Mouse (Mus musculus) cortical plate, adult 2 months (tissue): ENCODE measurements around the gene Camsap3. TPM values are rescaled to one million over a fixed set of nuclear protein-coding genes. Genes with fewer than 3 reads are reported as not detected.
A peak's percentile ranks its signal among the peaks of the same experiment; 100 is the strongest.
"Not testable (repeated sequence)": the region's sequence is repeated elsewhere in the genome, so short reads cannot be mapped to it uniquely, and the experiment has no call there.

Experiments
- H3K27ac ChIP-seq: fragments of 200-500 bp; 2 replicates; pipeline ENCODE4 v1.5.1; 2012; ENCODE audit warnings: low read length, control low read depth, inconsistent platforms; ENCODE audit not compliant: insufficient read depth
- H3K4me1 ChIP-seq: fragments of 200-500 bp; 2 replicates; pipeline ENCODE4 v1.6.1; 2011; ENCODE audit warnings: low read length; ENCODE audit not compliant: control insufficient read depth, insufficient read depth
- H3K4me3 ChIP-seq: fragments of 200-500 bp; 2 replicates; pipeline ENCODE4 v1.5.1; 2011; ENCODE audit warnings: mild to moderate bottlenecking, low read length, control low read depth; ENCODE audit not compliant: insufficient read depth
- CTCF ChIP-seq: fragments of 200-500 bp; IDR thresholded peaks from 2 replicates; pipeline ENCODE4 v1.5.1; 2011; ENCODE audit warnings: mild to moderate bottlenecking, control low read depth, low read length; ENCODE audit not compliant: insufficient read depth; ENCODE audit errors: extremely low read depth
- POLR2A ChIP-seq: fragments of 200-500 bp; IDR thresholded peaks from 2 replicates; pipeline ENCODE4 v1.6.1; 2011; ENCODE audit warnings: mild to moderate bottlenecking, low read length, control low read depth; ENCODE audit not compliant: insufficient read depth; ENCODE audit errors: extremely low read depth
- polyA plus RNA-seq: library from polyadenylated mRNA; depleted of rRNA; stranded (reverse); fragments of >200 nt; gene quantifications from 2 replicates; pipeline ENCODE4 v1.2.3, GENCODE M21; 2012

The Camsap3 gene
- polyA plus RNA-seq, 1 experiment: 30.2 TPM

- H3K4me3 ChIP-seq: no peak overlapping the region
- TF ChIP-seq CTCF (no peak), POLR2A (no peak)
These were observed 10.7 kb upstream of the Camsap3 start for GRCm38 (mm10) chr8:3576211-3576960.

DNA sequence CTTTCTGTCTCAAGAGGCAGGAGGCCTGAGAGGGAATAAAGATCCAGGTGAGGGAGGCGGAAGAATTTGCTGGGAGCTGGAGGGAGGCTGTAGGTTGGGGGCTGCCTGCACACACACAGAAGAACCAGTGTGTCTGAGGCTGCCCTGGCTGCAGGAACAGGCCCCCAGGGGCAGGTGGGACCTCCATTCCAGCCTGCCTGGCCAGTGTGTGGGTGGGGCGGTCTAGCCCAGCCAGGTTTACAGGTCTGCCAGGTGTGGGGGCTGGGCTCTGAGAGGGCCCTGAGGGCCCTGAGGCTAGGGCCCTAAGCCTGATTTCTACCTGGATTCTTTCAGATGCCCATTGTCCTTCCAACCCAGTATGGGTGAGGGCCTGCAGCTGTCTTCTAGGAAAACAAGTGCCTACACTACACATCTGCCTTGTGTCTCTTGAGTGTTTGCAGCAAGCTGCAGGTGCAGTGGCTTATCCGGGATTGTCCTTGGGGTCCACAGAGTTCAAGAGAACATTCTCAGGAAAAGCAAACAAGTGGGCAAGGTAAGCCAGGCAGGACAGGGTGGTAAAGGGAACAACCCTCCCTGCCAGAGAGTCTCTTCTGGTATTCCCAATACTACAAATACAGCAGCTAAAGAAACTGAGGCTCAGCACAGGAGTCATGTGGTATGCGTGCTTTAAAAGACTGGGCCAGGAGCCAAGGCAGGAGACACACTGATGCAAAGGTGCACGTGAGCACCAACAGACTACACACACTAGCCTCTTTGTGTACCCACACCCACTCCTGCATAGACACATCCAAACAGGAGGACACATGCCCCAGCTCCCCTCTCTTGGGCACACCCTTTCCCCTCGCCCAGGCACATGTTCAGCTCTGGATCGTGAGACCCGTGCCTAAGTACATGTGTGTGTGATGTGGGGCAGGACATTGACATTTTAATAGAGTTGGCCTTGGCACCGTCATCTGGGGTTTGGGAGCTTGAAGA, 7.4 kb upstream of the Camsap3 start:
- TF ChIP-seq CTCF (no peak), POLR2A (no peak)
- Histone ChIP-seq H3K4me1 (no peaks in the 10 kb centered on the region), H3K27ac (no peak overlapping the region), H3K4me3 (no peak overlapping the region)

More at GRCm38 (mm10) chr8:3576211-3576960, 10.7 kb upstream of the Camsap3 start:
- H3K4me1 ChIP-seq: no peaks in the 10 kb centered on the region
- H3K27ac ChIP-seq: no peak overlapping the region

GRCm38 (mm10) chr8:3581961-3582360, 5.1 kb upstream of the Camsap3 start:
- not testable (repeated sequence) for H3K4me1 ChIP-seq, H3K4me3 ChIP-seq, H3K27ac ChIP-seq

- Histone ChIP-seq H3K4me3 (no peak overlapping the region; the same call in 1 of the 2 replicates), H3K4me1 (no peaks in the 10 kb centered on the region), H3K27ac (no peak overlapping the region)
- TF ChIP-seq CTCF: no peak
- no peak for TF ChIP-seq POLR2A
These were observed 641 bp upstream of the Camsap3 start for GRCm38 (mm10) chr8:3586452-3586851.

- no peak overlapping the region for H3K27ac ChIP-seq
- no peaks in the 10 kb centered on the region for H3K4me1 ChIP-seq
- H3K4me3 ChIP-seq: peak overlapping the region; percentile 81
- TF ChIP-seq POLR2A: peak; percentile 70; the same call in 1 of the 2 replicates
- TF ChIP-seq CTCF: no peak
These were observed 531 bp downstream of the Camsap3 start for GRCm38 (mm10) chr8:3587391-3588257.

DNA sequence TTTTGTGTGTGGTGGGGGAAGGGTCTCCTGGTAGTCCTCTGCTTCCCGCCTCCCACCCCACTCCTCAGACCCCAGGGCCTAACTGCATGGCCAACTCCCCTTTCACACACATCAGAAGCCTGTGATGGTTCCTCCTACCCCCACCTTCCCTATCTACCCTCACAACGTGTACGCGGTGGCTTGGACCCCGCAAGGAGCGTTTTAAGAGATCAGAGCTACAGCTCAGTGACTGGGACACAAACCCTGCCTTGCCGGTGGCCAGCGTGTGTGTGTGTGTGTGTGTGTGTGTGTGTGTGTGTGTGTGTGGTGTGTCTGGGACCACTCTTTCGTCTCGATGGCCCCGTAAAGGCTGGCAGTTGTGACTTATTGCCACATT, 1.2 kb downstream of the Camsap3 start:
- no peaks in the 10 kb centered on the region for H3K4me1 ChIP-seq
- no peak for TF ChIP-seq POLR2A
- no peak for TF ChIP-seq CTCF
- no peak overlapping the region for H3K27ac ChIP-seq
- H3K4me3 ChIP-seq: peak overlapping the region; percentile 81

DNA sequence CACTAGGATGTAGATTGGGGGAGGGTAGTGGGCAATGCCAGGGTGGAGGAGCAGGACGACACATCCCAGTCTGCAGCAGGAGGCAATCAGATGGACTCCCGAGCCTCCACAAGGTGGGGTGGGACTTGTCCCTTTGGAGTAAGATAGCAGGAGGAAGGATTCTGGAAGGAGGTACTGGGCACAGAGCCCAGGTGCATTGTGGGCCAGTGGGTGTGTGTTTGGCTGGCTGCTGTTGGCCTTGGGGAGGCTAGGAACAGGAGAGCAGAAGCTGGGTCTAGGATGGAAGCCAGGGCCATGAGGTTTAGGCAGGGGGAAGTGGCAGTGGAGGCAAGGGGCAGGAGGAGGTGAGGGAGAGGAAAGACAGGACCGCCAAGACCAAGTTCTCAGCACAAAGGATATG, 6.4 kb downstream of the Camsap3 start:
- Histone ChIP-seq H3K4me3 (no peak overlapping the region), H3K4me1 (no peaks in the 10 kb centered on the region), H3K27ac (no peak overlapping the region)
- TF ChIP-seq POLR2A (no peak), CTCF (no peak)

GRCm38 (mm10) chr8:3594466-3594865, 7.4 kb downstream of the Camsap3 start:
- Histone ChIP-seq H3K4me3 (no peak overlapping the region), H3K4me1 (no peaks in the 10 kb centered on the region), H3K27ac (no peak overlapping the region)
- no peak for TF ChIP-seq CTCF
- no peak for TF ChIP-seq POLR2A

- Histone ChIP-seq H3K4me1 (no peaks in the 10 kb centered on the region), H3K4me3 (no peak overlapping the region), H3K27ac (no peak overlapping the region)
- TF ChIP-seq CTCF (no peak), POLR2A (no peak)
These were observed 11.0 kb downstream of the Camsap3 start for GRCm38 (mm10) chr8:3598054-3598453.
